Mouse (Mus musculus): ENCODE measurements at regions not wholly inside any gene's neighbourhood (a gene's known extent, or its start where the extent isn't known, plus 50 kb on each side); places are given as distances from the start of the nearest gene placed in this dataset.

DNA sequence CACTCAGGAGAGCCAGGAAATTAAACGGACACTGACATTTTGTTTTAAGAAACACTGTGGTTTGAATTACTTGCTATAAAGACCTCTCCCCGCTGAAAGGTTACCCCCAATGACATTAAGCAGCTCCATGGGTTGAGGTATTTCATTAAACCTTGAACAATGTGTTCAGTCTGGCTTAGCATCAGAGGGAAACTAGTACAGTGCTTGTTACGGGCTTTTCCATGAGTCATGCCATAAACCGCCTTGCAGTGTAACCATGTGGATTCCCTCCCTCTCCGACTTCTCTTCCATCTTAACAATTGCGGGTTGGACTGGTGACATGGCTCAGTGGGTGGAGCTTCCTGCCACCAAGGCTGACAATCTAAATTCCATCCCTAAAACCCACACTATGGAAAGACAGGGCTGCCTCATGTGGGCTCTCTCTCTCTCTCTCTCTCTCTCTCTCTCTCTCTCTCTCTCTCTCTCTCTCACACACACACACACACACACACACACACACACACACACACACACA lies 142.2 kb downstream of the Bcat1 start:
- TF ChIP-seq CTCF (IDR thresholded peaks at IDR 0.05; ENCODE audit: low read depth) (no peak), EP300 (optimal IDR thresholded peaks at IDR 0.05) (no peak)

Measured in stomach, postnatal 0 days (tissue).